ENCODE assay signal across 13 mouse cellular contexts in the genomic region with DNA sequence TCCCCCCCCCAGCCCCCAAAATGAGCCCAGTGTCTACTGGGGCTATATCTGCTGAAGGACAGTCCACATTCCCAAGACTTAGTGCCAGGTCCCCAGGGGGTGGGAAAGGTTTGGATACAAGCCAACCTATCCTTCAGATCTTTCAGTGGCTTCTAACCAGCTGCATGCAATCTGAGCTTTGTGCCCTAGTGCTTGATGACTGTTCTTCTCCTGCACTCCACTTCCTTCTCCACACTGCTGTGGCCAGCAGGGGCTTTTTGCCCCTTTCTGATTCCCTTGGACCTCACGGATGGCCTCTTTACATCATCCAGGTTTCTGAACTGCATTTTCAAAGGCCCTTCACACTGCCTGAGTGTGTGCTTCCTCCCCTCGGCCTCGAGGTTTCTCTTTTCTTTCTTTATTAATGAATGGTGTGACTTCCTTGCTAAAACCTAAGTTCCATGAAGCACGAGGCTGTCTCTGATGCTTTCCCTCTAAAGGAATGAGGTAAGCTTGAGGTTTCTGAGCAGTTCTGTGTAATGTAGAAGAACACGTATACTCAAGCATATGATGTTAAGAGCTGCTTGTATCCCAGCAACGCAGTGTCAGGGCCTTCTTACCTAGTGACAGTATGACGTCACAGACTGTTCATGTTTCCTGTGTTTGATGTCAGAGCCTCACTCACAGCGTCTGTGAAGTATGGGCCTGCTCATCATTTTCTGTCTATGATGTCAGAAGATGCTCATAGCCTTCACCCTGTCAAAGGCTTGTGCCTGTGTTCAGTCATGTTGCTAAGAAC. TPM values are rescaled to one million over a fixed set of nuclear protein-coding genes. Genes with fewer than 3 reads are reported as not detected.
DNase-seq lines count a peak whose midpoint lies in the region; ATAC-seq lines count a peak whose summit lies in the region.
"Had no signal": no experiment of that assay in that cellular context is flagged by ENCODE, and none has a peak within 500 bp of the region (broad histone marks: within the 10 kb centered on the region; RNA-seq: fewer than 3 reads in every experiment).

No protein-coding gene starts in this region.

- H3K4me3 ChIP-seq in embryonic facial prominence, embryonic 12.5 days = no peak overlapping the region
- H3K4me3 ChIP-seq in embryonic facial prominence, embryonic 10.5 days = no peak overlapping the region
- H3K4me3 ChIP-seq in midbrain, embryonic 16.5 days (ENCODE audit: low read depth, low read length) = no peak overlapping the region
- no peak overlapping the region for H3K4me3 ChIP-seq in midbrain, embryonic 11.5 days (ENCODE audit: low read depth, low read length)
- H3K4me3 ChIP-seq: hindbrain, embryonic 13.5 days; midbrain, embryonic 10.5 days had no signal

- H3K27ac ChIP-seq in embryonic facial prominence, embryonic 12.5 days = no peak overlapping the region
- H3K27ac ChIP-seq in embryonic facial prominence, embryonic 10.5 days (replicated peaks) = no peak overlapping the region
- H3K27ac ChIP-seq in midbrain, embryonic 16.5 days (ENCODE audit: low read length) = no peak overlapping the region
- H3K27ac ChIP-seq in midbrain, embryonic 11.5 days (ENCODE audit: low read depth, low read length) = no peak overlapping the region
- H3K27ac ChIP-seq: hindbrain, embryonic 13.5 days; midbrain, embryonic 10.5 days had no signal

- no peaks in the 10 kb centered on the region for H3K9me3 ChIP-seq in embryonic facial prominence, embryonic 12.5 days
- no peaks in the 10 kb centered on the region for H3K9me3 ChIP-seq in embryonic facial prominence, embryonic 10.5 days
- H3K9me3 ChIP-seq in midbrain, embryonic 16.5 days (replicated peaks; ENCODE audit: control insufficient read depth, low read length, poor library complexity, severe bottlenecking) = no peaks in the 10 kb centered on the region
- no peaks in the 10 kb centered on the region for H3K9me3 ChIP-seq in midbrain, embryonic 11.5 days (ENCODE audit: control insufficient read depth, low read length)
- H3K9me3 ChIP-seq: hindbrain, embryonic 13.5 days; midbrain, embryonic 10.5 days had no signal

- no peaks in the 10 kb centered on the region for H3K27me3 ChIP-seq in embryonic facial prominence, embryonic 12.5 days
- no peaks in the 10 kb centered on the region for H3K27me3 ChIP-seq in embryonic facial prominence, embryonic 10.5 days (replicated peaks; ENCODE audit: low read depth, poor library complexity, severe bottlenecking)
- H3K27me3 ChIP-seq in midbrain, embryonic 16.5 days (ENCODE audit: control insufficient read depth, insufficient read depth, low read depth, low read length) = no peaks in the 10 kb centered on the region
- no peaks in the 10 kb centered on the region for H3K27me3 ChIP-seq in midbrain, embryonic 11.5 days (ENCODE audit: control insufficient read depth, insufficient read depth, low read length)
- H3K27me3 ChIP-seq: hindbrain, embryonic 13.5 days had no signal

- H3K9ac ChIP-seq in embryonic facial prominence, embryonic 12.5 days = no peak overlapping the region
- no peak overlapping the region for H3K9ac ChIP-seq in midbrain, embryonic 16.5 days (ENCODE audit: low read depth, low read length)
- no peak overlapping the region for H3K9ac ChIP-seq in midbrain, embryonic 11.5 days (ENCODE audit: low read length)
- H3K9ac ChIP-seq: hindbrain, embryonic 13.5 days had no signal

- DNase-seq in embryonic facial prominence, embryonic 10.5 days (ENCODE audit: low spot score) = no peak
- no peak for DNase-seq in midbrain, embryonic 11.5 days (ENCODE audit: low spot score, missing footprints)
- peak; percentile 60 for DNase-seq in T-cell, adult 2 months (ENCODE audit: low spot score)
- DNase-seq in mesoderm, embryonic 11.5 days (ENCODE audit: low read depth, low spot score) = peak; percentile 10
- no peak for DNase-seq in heart, postnatal 36 days
- DNase-seq in layer of hippocampus, postnatal 14 days (ENCODE audit: low spot score in 2 of 2) = no peak
- DNase-seq: kidney, adult 8-10 months; layer of hippocampus, adult 9-11 months; thymus, postnatal 25 days had no signal

- H3K4me2 ChIP-seq in embryonic facial prominence, embryonic 12.5 days (replicated peaks) = no peak overlapping the region
- H3K4me2 ChIP-seq in midbrain, embryonic 16.5 days (ENCODE audit: low read length) = no peak overlapping the region
- no peak overlapping the region for H3K4me2 ChIP-seq in midbrain, embryonic 11.5 days
- H3K4me2 ChIP-seq: hindbrain, embryonic 13.5 days had no signal

- intact Hi-C loops in heart, postnatal 36 days (cut with DNase I) = no loop called here

- 0 out of 2 replicates have a peak, but pooled peaks have one; percentile 60 for ATAC-seq in embryonic facial prominence, embryonic 12.5 days (ENCODE audit: insufficient number of reproducible peaks, insufficient read depth, low FRiP score, low TSS enrichment)
- 0 out of 2 replicates have a peak, but pooled peaks have one; percentile 21 for ATAC-seq in midbrain, embryonic 16.5 days
- no peak for ATAC-seq in midbrain, embryonic 11.5 days (ENCODE audit: low FRiP score)

- WGBS in embryonic facial prominence, embryonic 12.5 days = 66% methylated on average over 8 of the region's 8 CpGs
- WGBS in embryonic facial prominence, embryonic 10.5 days = 75% methylated on average over 8 of the region's 8 CpGs
- WGBS in midbrain, embryonic 16.5 days = 58% methylated on average over 8 of the region's 8 CpGs
- WGBS in midbrain, embryonic 11.5 days = 80% methylated on average over 8 of the region's 8 CpGs

- no peaks in the 10 kb centered on the region for H3K36me3 ChIP-seq in embryonic facial prominence, embryonic 12.5 days
- H3K36me3 ChIP-seq in embryonic facial prominence, embryonic 10.5 days (replicated peaks) = no peaks in the 10 kb centered on the region
- no peaks in the 10 kb centered on the region for H3K36me3 ChIP-seq in midbrain, embryonic 16.5 days (ENCODE audit: control insufficient read depth, insufficient read depth, low read length)
- H3K36me3 ChIP-seq in midbrain, embryonic 11.5 days (ENCODE audit: control insufficient read depth, insufficient read depth, low read length) = no peaks in the 10 kb centered on the region
- H3K36me3 ChIP-seq: hindbrain, embryonic 13.5 days; midbrain, embryonic 10.5 days had no signal

- H3K4me1 ChIP-seq in embryonic facial prominence, embryonic 12.5 days = peaks cover 7% of the 10 kb centered on the region
- H3K4me1 ChIP-seq in embryonic facial prominence, embryonic 10.5 days = peaks cover 4% of the 10 kb centered on the region; the same call in 1 of the 2 replicates
- H3K4me1 ChIP-seq in midbrain, embryonic 16.5 days (ENCODE audit: control insufficient read depth, insufficient read depth, low read length) = no peaks in the 10 kb centered on the region; the same call in 1 of the 2 replicates
- no peaks in the 10 kb centered on the region for H3K4me1 ChIP-seq in midbrain, embryonic 11.5 days (ENCODE audit: control insufficient read depth, insufficient read depth, low read length)
- H3K4me1 ChIP-seq: hindbrain, embryonic 13.5 days; midbrain, embryonic 10.5 days had no signal

RNA-seq across cellular contexts. Expression of a gene that starts 40.9 kb away (rescaled TPM):
- polyA plus RNA-seq in embryonic facial prominence, embryonic 12.5 days (2016; fragmentation: Nextera tagmentation; extraction: Ambion mirVana) = 0.67 and 1.5 TPM in 2 replicates
- 0.95 and 1.2 TPM in 2 replicates for polyA plus RNA-seq in embryonic facial prominence, embryonic 10.5 days (2016; fragmentation: Nextera tagmentation; extraction: Ambion mirVana)
- 0.78 and 0.97 TPM in 2 replicates for polyA plus RNA-seq in midbrain, embryonic 16.5 days (2015; fragmentation: Nextera tagmentation; extraction: Ambion mirVana)
- polyA plus RNA-seq in midbrain, embryonic 11.5 days (2014; fragmentation: Nextera tagmentation; extraction: Ambion mirVana) = 0.92 and 1.0 TPM in 2 replicates
- total RNA-seq in heart, postnatal 36 days (2021) = 1 to 10 TPM; 2.7 to 6.7 TPM
- 1 to 10 TPM; 2.9 to 5.4 TPM for total RNA-seq in layer of hippocampus, postnatal 14 days (2021)

RNA-seq across cellular contexts. Expression of a gene that starts 54.7 kb away (rescaled TPM):
- polyA plus RNA-seq in embryonic facial prominence, embryonic 12.5 days (2016; fragmentation: Nextera tagmentation; extraction: Ambion mirVana) = 0.58 and 0.76 TPM in 2 replicates
- polyA plus RNA-seq in embryonic facial prominence, embryonic 10.5 days (2016; fragmentation: Nextera tagmentation; extraction: Ambion mirVana) = 0.28 and 0.54 TPM in 2 replicates
- 0.30 and 0.67 TPM in 2 replicates for polyA plus RNA-seq in midbrain, embryonic 16.5 days (2015; fragmentation: Nextera tagmentation; extraction: Ambion mirVana)
- polyA plus RNA-seq in midbrain, embryonic 11.5 days (2014; fragmentation: Nextera tagmentation; extraction: Ambion mirVana) = 0.46 and 0.60 TPM in 2 replicates
- total RNA-seq in heart, postnatal 36 days (2021) = 10 to 100 TPM; 12.6 to 14.0 TPM
- 1 to 10 TPM; 4.2 to 5.5 TPM for total RNA-seq in layer of hippocampus, postnatal 14 days (2021)

Comparison
In these comparisons a context has a peak if more than half of its experiments do, and no peak if none do; other contexts are left out.
1. DNase-seq: peak in T-cell, adult 2 months (single experiment) and mesoderm, embryonic 11.5 days (single experiment); none in embryonic facial prominence, embryonic 10.5 days (single experiment), midbrain, embryonic 11.5 days (single experiment), heart, postnatal 36 days (0 of 2) and layer of hippocampus, postnatal 14 days (0 of 2).